Mouse (Mus musculus) midbrain, embryonic 16.5 days (tissue): ENCODE results near the gene Rbms3. TPM values are rescaled to one million over a fixed set of nuclear protein-coding genes. Genes with fewer than 3 reads are reported as not detected.

Source experiments
- ATAC-seq: fragments of 200-750 bp; cut with Nextera tagmentation; 2 replicates; pipeline ENCODE4 v1.8.0; 2017; ENCODE audit warnings: moderate TSS enrichment
- H3K27ac ChIP-seq: fragments of 300-500 bp; sonication (generic); 2 replicates; pipeline ENCODE4 v1.5.1; 2014; ENCODE audit warnings: mild to moderate bottlenecking, low read length, mixed read lengths
- H3K27me3 ChIP-seq: fragments of 300-500 bp; sonication (generic); 2 replicates; pipeline ENCODE4 v1.6.1; 2014; ENCODE audit warnings: low read depth, low read length, mixed read lengths; ENCODE audit not compliant: control insufficient read depth, insufficient read depth
- H3K36me3 ChIP-seq: fragments of 300-500 bp; sonication (generic); 2 replicates; pipeline ENCODE4 v1.6.1; 2014; ENCODE audit warnings: mild to moderate bottlenecking, low read length, moderate library complexity, mixed read lengths; ENCODE audit not compliant: control insufficient read depth, insufficient read depth
- H3K4me1 ChIP-seq: fragments of 300-500 bp; sonication (generic); 2 replicates; pipeline ENCODE4 v1.6.1; 2014; ENCODE audit warnings: mild to moderate bottlenecking, low read length, mixed read lengths; ENCODE audit not compliant: control insufficient read depth, insufficient read depth
- H3K4me2 ChIP-seq: fragments of 300-500 bp; sonication (generic); 2 replicates; pipeline ENCODE4 v1.6.1; 2014; ENCODE audit warnings: mild to moderate bottlenecking, low read length, mixed read lengths
- H3K4me3 ChIP-seq: fragments of 300-500 bp; sonication (generic); 2 replicates; pipeline ENCODE4 v1.5.1; 2014; ENCODE audit warnings: low read depth, mild to moderate bottlenecking, low read length, moderate library complexity, mixed read lengths
- H3K9ac ChIP-seq: fragments of 300-500 bp; sonication (generic); 2 replicates; pipeline ENCODE4 v1.6.1; 2014; ENCODE audit warnings: low read depth, low read length, mixed read lengths
- H3K9me3 ChIP-seq: fragments of 300-500 bp; sonication (generic); replicated peaks from 2 replicates; pipeline ENCODE4 v1.6.1; 2014; ENCODE audit warnings: mild to moderate bottlenecking, low read length, mixed read lengths; ENCODE audit not compliant: control insufficient read depth, poor library complexity, severe bottlenecking
- WGBS: fragments of 180-500 bp; shearing (Covaris S2); extraction: QIAGEN DNeasy Blood & Tissue Kit; methylation state at CpG from one replicate; pipeline ENCODE4 v1.1.7; 2014; 5-methylcytosine and 5-hydroxymethylcytosine counted together
- polyA plus RNA-seq: library from polyadenylated mRNA; unstranded; fragments of >200 nt; fragmentation: Nextera tagmentation; extraction: Ambion mirVana; gene quantifications from 2 replicates; pipeline ENCODE4 v1.2.1, GENCODE M21; 2015

Gene Rbms3
- polyA plus RNA-seq, 1 experiment from 2014 or later = 65.9 TPM

DNA sequence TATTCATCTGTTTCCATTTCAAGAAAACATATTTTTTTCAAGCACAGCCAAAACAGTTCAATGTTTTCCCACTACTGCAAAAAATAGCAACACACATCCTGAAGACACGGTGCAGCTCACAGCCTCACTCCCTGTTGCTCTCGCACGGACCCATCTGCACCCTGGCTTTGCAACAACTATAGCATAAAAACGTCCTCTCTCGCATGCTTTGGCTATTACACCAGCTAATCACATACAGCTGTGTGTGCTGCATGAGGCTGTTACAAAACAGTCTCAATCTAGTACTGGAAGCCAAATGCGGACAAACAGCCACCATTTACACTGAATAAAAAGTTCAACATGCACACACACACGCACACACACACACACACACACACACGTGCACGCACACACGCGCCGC is 383.5 kb downstream of the Rbms3 start:
- Histone ChIP-seq H3K4me1 (peaks cover 7% of the 10 kb centered on the region), H3K9me3 (peaks cover 6% of the 10 kb centered on the region), H3K4me2 (no peak overlapping the region), H3K9ac (no peak overlapping the region), H3K27me3 (no peaks in the 10 kb centered on the region), H3K36me3 (no peaks in the 10 kb centered on the region), H3K4me3 (no peak overlapping the region), H3K27ac (no peak overlapping the region)
- no peak for ATAC-seq
- WGBS = 79% methylated on average over 11 of the region's 12 CpGs

- Histone ChIP-seq H3K4me1 (peaks cover 7% of the 10 kb centered on the region), H3K27ac (no peak overlapping the region), H3K27me3 (no peaks in the 10 kb centered on the region), H3K4me3 (no peak overlapping the region), H3K9ac (no peak overlapping the region), H3K9me3 (peaks cover 6% of the 10 kb centered on the region), H3K36me3 (no peaks in the 10 kb centered on the region), H3K4me2 (no peak overlapping the region)
- WGBS = 91% methylated on average over 7 of the region's 7 CpGs
- ATAC-seq = no peak
These were observed 386.3 kb downstream of the Rbms3 start for GRCm38 (mm10) chr9:117243365-117243764.

DNA sequence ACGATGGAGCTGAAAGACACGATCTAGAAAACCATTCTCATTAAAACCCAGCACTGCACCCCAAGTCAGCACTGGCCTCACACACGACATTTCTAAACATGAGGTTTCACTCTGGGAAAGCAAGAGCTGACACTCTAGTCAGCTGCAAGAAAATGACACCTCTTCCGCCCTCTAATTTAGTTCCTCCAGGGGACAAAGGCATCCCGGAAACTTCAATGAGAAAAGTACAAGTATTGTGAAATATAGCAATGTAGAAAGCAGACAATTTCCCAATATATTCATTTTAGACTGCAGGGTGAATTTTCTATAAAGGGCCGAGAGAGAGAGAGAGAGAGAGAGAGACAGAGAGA is 395.0 kb downstream of the Rbms3 start:
- H3K4me2 ChIP-seq = no peak overlapping the region
- 70% methylated on average over 6 of the region's 6 CpGs for WGBS
- no peaks in the 10 kb centered on the region for H3K4me1 ChIP-seq
- no peak overlapping the region for H3K9ac ChIP-seq
- H3K36me3 ChIP-seq = no peaks in the 10 kb centered on the region
- no peaks in the 10 kb centered on the region for H3K9me3 ChIP-seq
- no peak overlapping the region for H3K4me3 ChIP-seq
- no peak for ATAC-seq
- no peaks in the 10 kb centered on the region for H3K27me3 ChIP-seq
- H3K27ac ChIP-seq = no peak overlapping the region

DNA sequence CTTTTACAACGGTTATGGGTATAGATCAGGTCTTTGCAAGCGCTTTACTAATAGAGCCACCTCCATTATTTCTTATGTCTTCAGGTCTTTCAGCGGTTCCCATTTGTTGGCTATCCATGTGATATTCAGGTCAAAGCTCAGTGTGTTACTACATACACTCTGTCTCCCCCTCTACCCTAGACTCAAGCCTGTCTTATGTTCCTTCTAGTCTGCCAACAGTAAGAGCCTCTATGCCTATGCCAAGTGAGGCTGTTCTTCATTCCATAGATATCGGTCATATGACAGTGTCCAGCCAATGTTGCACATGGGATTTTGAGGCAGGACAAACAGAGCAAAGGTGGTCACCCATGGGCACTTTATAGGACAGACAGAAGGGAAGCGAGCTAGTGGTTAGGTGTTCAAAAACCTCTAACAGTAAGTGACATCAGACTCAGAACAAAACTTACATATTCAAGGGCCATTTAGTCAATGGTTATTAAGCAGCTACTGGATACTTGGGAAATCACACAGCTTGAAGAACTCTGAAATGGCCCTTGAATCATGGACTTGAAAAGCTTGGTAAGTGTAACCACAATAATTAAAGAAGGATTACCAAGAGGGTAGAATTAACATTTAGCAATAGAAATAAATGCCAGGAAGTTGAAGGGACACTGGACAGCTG is 395.5 kb downstream of the Rbms3 start:
- WGBS = 94% methylated on average over 5 of the region's 5 CpGs
- no peaks in the 10 kb centered on the region for H3K4me1 ChIP-seq
- no peaks in the 10 kb centered on the region for H3K27me3 ChIP-seq
- H3K9me3 ChIP-seq = no peaks in the 10 kb centered on the region
- no peak overlapping the region for H3K27ac ChIP-seq
- no peak overlapping the region for H3K4me2 ChIP-seq
- no peak overlapping the region for H3K4me3 ChIP-seq
- H3K9ac ChIP-seq = no peak overlapping the region
- no peaks in the 10 kb centered on the region for H3K36me3 ChIP-seq
- ATAC-seq = no peak

DNA sequence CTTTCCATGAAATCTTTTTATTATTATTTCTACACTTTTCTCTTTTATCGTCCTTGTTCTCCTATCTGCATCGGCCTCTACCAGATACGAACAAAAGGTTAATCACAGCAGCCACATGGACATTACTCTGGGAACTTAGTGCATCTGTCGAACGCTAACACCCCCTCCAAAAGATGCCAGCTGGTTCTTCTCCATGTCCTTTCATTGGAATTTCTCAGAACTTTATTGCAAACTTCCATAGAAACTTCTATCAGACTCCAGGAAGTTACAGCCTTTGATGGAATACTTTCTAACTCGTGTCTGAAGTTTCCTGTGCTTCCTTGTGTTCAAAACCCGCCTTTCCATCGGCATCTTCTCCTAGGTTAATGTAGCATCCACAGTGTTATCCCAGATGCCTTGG is 407.0 kb downstream of the Rbms3 start:
- no peak for ATAC-seq
- Histone ChIP-seq H3K27me3 (no peaks in the 10 kb centered on the region), H3K4me2 (no peak overlapping the region), H3K27ac (no peak overlapping the region), H3K9ac (no peak overlapping the region), H3K9me3 (no peaks in the 10 kb centered on the region), H3K36me3 (no peaks in the 10 kb centered on the region), H3K4me1 (no peaks in the 10 kb centered on the region), H3K4me3 (no peak overlapping the region)
- WGBS = 93% methylated on average over 8 of the region's 8 CpGs

GRCm38 (mm10) chr9:117221481-117221880 is 408.2 kb downstream of the Rbms3 start:
- no peak for ATAC-seq
- H3K36me3 ChIP-seq = no peaks in the 10 kb centered on the region
- H3K4me3 ChIP-seq = no peak overlapping the region
- no peak overlapping the region for H3K27ac ChIP-seq
- no peak overlapping the region for H3K4me2 ChIP-seq
- no peaks in the 10 kb centered on the region for H3K4me1 ChIP-seq
- H3K9me3 ChIP-seq = no peaks in the 10 kb centered on the region
- WGBS = 72% methylated on average over 4 of the region's 4 CpGs
- H3K27me3 ChIP-seq = no peaks in the 10 kb centered on the region
- H3K9ac ChIP-seq = no peak overlapping the region

DNA sequence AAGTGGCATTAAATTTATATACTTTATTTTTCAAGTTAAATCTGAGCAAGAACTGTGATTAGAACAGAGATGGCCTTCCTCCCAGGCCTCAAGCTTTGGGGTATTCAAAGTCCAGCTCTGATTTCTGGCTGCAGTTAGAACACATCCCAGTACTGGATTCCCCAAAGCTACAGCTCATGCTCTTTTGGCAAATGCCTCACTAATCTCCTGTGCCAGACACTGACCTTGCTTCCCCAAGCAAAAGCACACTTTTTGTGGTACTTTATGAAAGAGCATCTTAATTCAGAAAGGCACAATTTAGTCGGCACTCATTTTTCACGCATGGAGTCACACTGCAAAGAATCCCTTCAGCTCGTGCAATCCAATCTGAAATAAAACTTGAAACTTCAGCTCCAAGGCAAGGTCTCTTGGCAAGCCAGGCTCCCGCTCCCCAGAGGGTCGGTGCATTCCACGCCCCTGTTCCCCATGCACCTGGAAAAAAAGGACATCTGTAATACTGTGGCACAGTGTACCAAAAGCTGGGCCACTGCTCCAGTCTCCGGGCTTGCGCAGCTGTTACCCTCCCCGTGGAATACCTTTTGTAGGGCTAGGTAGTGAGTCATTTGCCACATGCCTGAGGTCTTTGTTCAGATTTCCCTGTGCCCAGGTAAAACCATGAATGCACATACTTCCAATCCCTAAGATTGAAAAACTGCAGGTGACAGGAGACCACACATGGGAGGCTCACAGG is 413.5 kb downstream of the Rbms3 start:
- H3K4me1 ChIP-seq = no peaks in the 10 kb centered on the region
- no peaks in the 10 kb centered on the region for H3K9me3 ChIP-seq
- no peak overlapping the region for H3K4me3 ChIP-seq
- WGBS = 68% methylated on average over 9 of the region's 9 CpGs
- no peak overlapping the region for H3K4me2 ChIP-seq
- H3K27me3 ChIP-seq = no peaks in the 10 kb centered on the region
- no peak for ATAC-seq
- H3K9ac ChIP-seq = no peak overlapping the region
- H3K27ac ChIP-seq = no peak overlapping the region
- H3K36me3 ChIP-seq = no peaks in the 10 kb centered on the region

DNA sequence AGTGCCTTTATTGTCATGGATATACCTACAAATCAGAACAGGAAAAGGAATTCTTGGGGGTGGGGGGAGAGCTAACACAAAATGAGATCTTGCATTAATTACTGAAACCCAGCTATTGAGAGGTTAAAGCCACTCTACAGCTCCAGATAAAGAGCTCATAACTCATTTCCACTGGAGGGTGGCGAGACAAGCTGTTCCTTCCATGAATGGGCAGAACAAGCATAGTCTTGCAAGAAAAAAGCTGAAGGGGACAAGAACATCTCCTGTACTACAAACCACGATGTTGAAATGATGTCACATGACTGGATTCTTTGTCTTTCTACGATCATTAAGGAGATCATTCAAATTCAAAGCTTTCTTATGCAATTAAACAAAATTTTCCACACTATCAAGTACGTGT is 417.7 kb downstream of the Rbms3 start:
- Histone ChIP-seq H3K36me3 (no peaks in the 10 kb centered on the region), H3K9ac (no peak overlapping the region), H3K9me3 (no peaks in the 10 kb centered on the region), H3K4me2 (no peak overlapping the region), H3K4me1 (no peaks in the 10 kb centered on the region), H3K4me3 (no peak overlapping the region), H3K27me3 (no peaks in the 10 kb centered on the region), H3K27ac (no peak overlapping the region)
- whole genome bisulfite sequencing = 69% methylated on average over 4 of the region's 4 CpGs
- no peak for ATAC-seq

DNA sequence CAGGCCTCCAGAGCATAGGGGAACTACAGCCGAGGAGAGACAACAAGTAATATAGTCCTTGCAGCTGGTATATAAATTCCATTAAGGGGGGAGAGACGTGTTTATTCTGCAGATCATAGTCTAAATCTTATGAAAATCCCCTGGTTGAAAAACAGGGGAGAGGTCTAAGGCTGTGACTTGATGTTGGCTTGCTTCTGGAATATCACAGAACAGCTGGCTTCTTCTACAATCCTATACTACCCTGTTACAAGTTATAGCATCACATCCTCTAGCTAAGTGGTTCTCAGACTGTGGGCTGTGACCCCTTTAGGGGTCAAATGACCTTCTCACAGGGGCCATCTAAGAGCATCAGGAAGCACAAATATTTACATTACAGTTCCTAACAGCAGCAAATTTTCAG is 419.4 kb downstream of the Rbms3 start:
- ATAC-seq = no peak
- H3K27ac ChIP-seq = no peak overlapping the region
- no peaks in the 10 kb centered on the region for H3K9me3 ChIP-seq
- no peaks in the 10 kb centered on the region for H3K4me1 ChIP-seq
- no peak overlapping the region for H3K4me2 ChIP-seq
- WGBS = 70% methylated on average over 2 of the region's 2 CpGs
- H3K27me3 ChIP-seq = no peaks in the 10 kb centered on the region
- H3K9ac ChIP-seq = no peak overlapping the region
- H3K36me3 ChIP-seq = no peaks in the 10 kb centered on the region
- no peak overlapping the region for H3K4me3 ChIP-seq
